Mouse (Mus musculus): ENCODE data around the gene Nfia.

DNA sequence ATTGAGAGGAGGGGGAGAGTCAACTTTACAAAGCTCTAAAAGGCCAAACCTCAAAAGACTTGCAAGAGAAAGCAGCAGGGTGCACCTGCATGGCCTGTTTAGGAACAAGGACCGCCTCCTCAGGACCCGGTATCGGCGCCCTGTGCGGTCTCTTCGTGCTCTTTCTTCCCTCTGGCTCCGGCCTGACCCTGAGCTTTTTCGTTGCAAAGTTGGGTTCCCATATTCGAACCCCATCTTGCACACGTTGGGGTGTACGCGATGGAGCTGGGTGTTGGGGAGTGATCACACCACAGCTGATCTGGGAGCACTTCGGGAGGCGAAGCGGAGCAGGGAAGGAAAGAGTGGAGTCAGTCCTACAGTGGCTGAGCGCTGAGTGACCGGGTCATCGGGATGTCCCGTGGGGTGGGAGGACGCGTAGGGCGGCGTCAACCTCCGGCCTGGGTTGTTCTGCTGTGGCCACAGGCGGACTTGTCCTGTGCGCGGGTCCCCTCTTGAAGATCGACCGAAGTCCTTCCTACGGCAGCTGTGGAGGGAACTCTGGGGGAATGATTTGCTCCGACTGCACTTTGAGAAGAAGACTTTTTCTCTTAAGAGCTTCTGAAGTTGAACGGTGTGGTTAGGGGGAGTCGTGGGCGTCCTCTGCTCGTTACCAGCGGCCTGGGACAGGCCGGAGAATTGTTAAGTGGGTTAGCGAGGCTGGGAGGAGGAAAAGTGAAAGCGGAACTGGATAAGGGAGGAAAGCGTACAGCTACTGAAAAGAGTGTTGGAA, 20.9 kb upstream of the Nfia start:
- TF ChIP-seq POLR2A (IDR thresholded peaks at IDR 0.05; ENCODE audit: insufficient read depth, low read depth, low read length) (no peak), CTCF (IDR thresholded peaks at IDR 0.05; ENCODE audit: insufficient read depth, low read depth, low read length) (no peak)
